Mouse (Mus musculus): ENCODE results near the gene Cds2. TPM values are rescaled to one million over a fixed set of nuclear protein-coding genes. Genes with fewer than 3 reads are reported as not detected.
A peak's percentile ranks its signal among the peaks of the same experiment; 100 is the strongest.

Cds2 gene
- polyA plus RNA-seq, 1 experiment from 2014 or later: 17.1 TPM

- H3K27ac ChIP-seq (ENCODE audit: low read depth): no peak overlapping the region
- no peak for DNase-seq
- H3K4me2 ChIP-seq: no peak overlapping the region
- no peak overlapping the region for H3K4me3 ChIP-seq (ENCODE audit: low read depth, low read length)
- H3K36me3 ChIP-seq (ENCODE audit: insufficient read depth): no peaks in the 10 kb centered on the region
- TF ChIP-seq CTCF (IDR thresholded peaks at IDR 0.05; ENCODE audit: low read depth): no peak
- H3K4me1 ChIP-seq (ENCODE audit: insufficient read depth): peaks cover 4% of the 10 kb centered on the region; the same call in 1 of the 2 replicates
- ATAC-seq (ENCODE audit: insufficient read depth): peak; percentile 32; the same call in 1 of the 2 replicates
- no peaks in the 10 kb centered on the region for H3K9me3 ChIP-seq (ENCODE audit: low read depth, low read length)
- H3K9ac ChIP-seq: no peak overlapping the region
- 74% methylated on average over 3 of the region's 3 CpGs for WGBS
- no peaks in the 10 kb centered on the region for H3K27me3 ChIP-seq (ENCODE audit: insufficient read depth, low read length)
These were observed 6.3 kb downstream of the Cds2 start for GRCm38 (mm10) chr2:132269217-132269616.

GRCm38 (mm10) chr2:132270331-132270951 is 7.5 kb downstream of the Cds2 start:
- TF ChIP-seq CTCF (IDR thresholded peaks at IDR 0.05; ENCODE audit: low read depth): no peak
- H3K4me1 ChIP-seq (ENCODE audit: insufficient read depth): no peaks in the 10 kb centered on the region
- H3K27me3 ChIP-seq (ENCODE audit: insufficient read depth, low read length): no peaks in the 10 kb centered on the region
- WGBS: 55% methylated on average over 2 of the region's 2 CpGs
- no peaks in the 10 kb centered on the region for H3K9me3 ChIP-seq (ENCODE audit: low read depth, low read length)
- no peak overlapping the region for H3K9ac ChIP-seq
- H3K27ac ChIP-seq (ENCODE audit: low read depth): no peak overlapping the region
- no peaks in the 10 kb centered on the region for H3K36me3 ChIP-seq (ENCODE audit: insufficient read depth)
- DNase-seq (no peak), ATAC-seq (ENCODE audit: insufficient read depth) (no peak)
- no peak overlapping the region for H3K4me2 ChIP-seq
- H3K4me3 ChIP-seq (ENCODE audit: low read depth, low read length): no peak overlapping the region

- TF ChIP-seq CTCF (IDR thresholded peaks at IDR 0.05; ENCODE audit: low read depth): no peak
These were observed 9.9 kb downstream of the Cds2 start for GRCm38 (mm10) chr2:132272694-132273389.

GRCm38 (mm10) chr2:132275527-132275926 is 12.6 kb downstream of the Cds2 start:
- no peaks in the 10 kb centered on the region for H3K4me1 ChIP-seq (ENCODE audit: insufficient read depth)
- H3K9ac ChIP-seq: no peak overlapping the region
- no peaks in the 10 kb centered on the region for H3K27me3 ChIP-seq (ENCODE audit: insufficient read depth, low read length)
- 73% methylated on average over 4 of the region's 4 CpGs for WGBS
- no peak overlapping the region for H3K27ac ChIP-seq (ENCODE audit: low read depth)
- H3K4me2 ChIP-seq: no peak overlapping the region
- no peaks in the 10 kb centered on the region for H3K36me3 ChIP-seq (ENCODE audit: insufficient read depth)
- peak; percentile 31 for TF ChIP-seq CTCF (IDR thresholded peaks at IDR 0.05; ENCODE audit: low read depth)
- H3K4me3 ChIP-seq (ENCODE audit: low read depth, low read length): no peak overlapping the region
- ATAC-seq (ENCODE audit: insufficient read depth): no peak
- no peak for DNase-seq
- H3K9me3 ChIP-seq (ENCODE audit: low read depth, low read length): no peaks in the 10 kb centered on the region

More at GRCm38 (mm10) chr2:132272694-132273389, 9.9 kb downstream of the Cds2 start:
- H3K36me3 ChIP-seq (ENCODE audit: insufficient read depth): no peaks in the 10 kb centered on the region
- no peak overlapping the region for H3K4me3 ChIP-seq (ENCODE audit: low read depth, low read length)
- H3K27ac ChIP-seq (ENCODE audit: low read depth): no peak overlapping the region; the same call in 1 of the 2 replicates
- no peaks in the 10 kb centered on the region for H3K4me1 ChIP-seq (ENCODE audit: insufficient read depth)
- no peak for DNase-seq
- ATAC-seq (ENCODE audit: insufficient read depth): no peak
- no peak overlapping the region for H3K4me2 ChIP-seq
- no peak overlapping the region for H3K9ac ChIP-seq
- H3K9me3 ChIP-seq (ENCODE audit: low read depth, low read length): no peaks in the 10 kb centered on the region
- WGBS: 26% methylated on average over 6 of the region's 6 CpGs
- H3K27me3 ChIP-seq (ENCODE audit: insufficient read depth, low read length): no peaks in the 10 kb centered on the region

GRCm38 (mm10) chr2:132276249-132276648 is 13.3 kb downstream of the Cds2 start:
- TF ChIP-seq CTCF (IDR thresholded peaks at IDR 0.05; ENCODE audit: low read depth): no peak
- WGBS: 54% methylated on average over 4 of the region's 4 CpGs
- ATAC-seq (ENCODE audit: insufficient read depth): no peak

GRCm38 (mm10) chr2:132278273-132278853 is 15.4 kb downstream of the Cds2 start:
- Histone ChIP-seq H3K4me3 (ENCODE audit: low read depth, low read length) (no peak overlapping the region), H3K4me1 (ENCODE audit: insufficient read depth) (peaks cover 6% of the 10 kb centered on the region; the same call in 1 of the 2 replicates), H3K9me3 (ENCODE audit: low read depth, low read length) (no peaks in the 10 kb centered on the region), H3K36me3 (ENCODE audit: insufficient read depth) (no peaks in the 10 kb centered on the region), H3K4me2 (no peak overlapping the region), H3K9ac (no peak overlapping the region), H3K27me3 (ENCODE audit: insufficient read depth, low read length) (no peaks in the 10 kb centered on the region), H3K27ac (ENCODE audit: low read depth) (no peak overlapping the region)
- 72% methylated on average over 8 of the region's 8 CpGs for WGBS
- no peak for ATAC-seq (ENCODE audit: insufficient read depth)
- TF ChIP-seq CTCF (IDR thresholded peaks at IDR 0.05; ENCODE audit: low read depth): no peak
- DNase-seq: no peak

More at GRCm38 (mm10) chr2:132276249-132276648, 13.3 kb downstream of the Cds2 start:
- Histone ChIP-seq H3K27me3 (ENCODE audit: insufficient read depth, low read length) (no peaks in the 10 kb centered on the region), H3K27ac (ENCODE audit: low read depth) (no peak overlapping the region), H3K4me1 (ENCODE audit: insufficient read depth) (no peaks in the 10 kb centered on the region), H3K4me3 (ENCODE audit: low read depth, low read length) (no peak overlapping the region), H3K4me2 (no peak overlapping the region), H3K36me3 (ENCODE audit: insufficient read depth) (no peaks in the 10 kb centered on the region), H3K9ac (no peak overlapping the region), H3K9me3 (ENCODE audit: low read depth, low read length) (no peaks in the 10 kb centered on the region)
- DNase-seq: no peak

GRCm38 (mm10) chr2:132279336-132279882 is 16.5 kb downstream of the Cds2 start:
- no peak for ATAC-seq (ENCODE audit: insufficient read depth)
- no peak for TF ChIP-seq CTCF (IDR thresholded peaks at IDR 0.05; ENCODE audit: low read depth)
- 62% methylated on average over 3 of the region's 3 CpGs for whole genome bisulfite sequencing
- Histone ChIP-seq H3K4me1 (ENCODE audit: insufficient read depth) (peaks cover 8% of the 10 kb centered on the region; the same call in 1 of the 2 replicates), H3K36me3 (ENCODE audit: insufficient read depth) (no peaks in the 10 kb centered on the region), H3K9me3 (ENCODE audit: low read depth, low read length) (no peaks in the 10 kb centered on the region), H3K4me2 (no peak overlapping the region), H3K9ac (no peak overlapping the region), H3K4me3 (ENCODE audit: low read depth, low read length) (no peak overlapping the region), H3K27me3 (ENCODE audit: insufficient read depth, low read length) (no peaks in the 10 kb centered on the region), H3K27ac (ENCODE audit: low read depth) (no peak overlapping the region)
- DNase-seq: no peak

Measured in lung, embryonic 14.5 days (tissue).